Mouse (Mus musculus) liver, postnatal 0 days (tissue): ENCODE results near the gene Pld1. TPM values are rescaled to one million over a fixed set of nuclear protein-coding genes. Genes with fewer than 3 reads are reported as not detected.

ENCODE experiments used
- ATAC-seq: fragments of 200-750 bp; cut with Nextera tagmentation; 2 replicates; pipeline ENCODE4 v1.8.0; 2017; ENCODE audit warnings: mild to moderate bottlenecking, moderate library complexity
- DNase-seq: peaks from one replicate; pipeline ENCODE4 v3.0.0-alpha.2; 2016
- H3K27ac ChIP-seq: fragments of 300-500 bp; sonication (generic); 2 replicates; pipeline ENCODE4 v1.5.1; 2014; ENCODE audit warnings: antibody characterized with exemption, moderate library complexity, mild to moderate bottlenecking, low read depth
- H3K27me3 ChIP-seq: fragments of 300-500 bp; sonication (generic); 2 replicates; pipeline ENCODE4 v1.6.1; 2014; ENCODE audit warnings: low read length, control low read depth, mixed read lengths; ENCODE audit not compliant: insufficient read depth
- H3K36me3 ChIP-seq: fragments of 300-500 bp; sonication (generic); replicated peaks from 2 replicates; pipeline ENCODE4 v1.6.1; 2014; ENCODE audit warnings: mild to moderate bottlenecking, control low read depth, low read length, moderate library complexity, mixed read lengths; ENCODE audit not compliant: insufficient read depth
- H3K4me1 ChIP-seq: fragments of 300-500 bp; sonication (generic); 2 replicates; pipeline ENCODE4 v1.6.1; 2014; ENCODE audit warnings: antibody characterized with exemption, mild to moderate bottlenecking, control low read depth; ENCODE audit not compliant: insufficient read depth
- H3K4me2 ChIP-seq: fragments of 300-500 bp; sonication (generic); 2 replicates; pipeline ENCODE4 v1.6.1; 2014; ENCODE audit warnings: low read depth, mild to moderate bottlenecking, low read length, moderate library complexity, mixed read lengths
- H3K4me3 ChIP-seq: fragments of 300-500 bp; sonication (generic); 2 replicates; pipeline ENCODE4 v1.5.1; 2014; ENCODE audit warnings: low read depth, low read length
- H3K9ac ChIP-seq: fragments of 300-500 bp; sonication (generic); replicated peaks from 2 replicates; pipeline ENCODE4 v1.6.1; 2014; ENCODE audit warnings: mild to moderate bottlenecking, moderate library complexity
- H3K9me3 ChIP-seq: fragments of 300-500 bp; sonication (generic); 2 replicates; pipeline ENCODE4 v1.6.1; 2016; ENCODE audit warnings: mild to moderate bottlenecking, control low read depth, low read length, mixed read lengths
- CTCF ChIP-seq: sonication (generic); IDR thresholded peaks from 2 replicates; pipeline ENCODE4 v1.5.1; 2016; ENCODE audit warnings: antibody characterized with exemption, low read depth
- EP300 ChIP-seq: IDR thresholded peaks from 2 replicates; pipeline ENCODE4 v1.6.1; 2016; ENCODE audit warnings: antibody characterized with exemption, low read depth, mild to moderate bottlenecking
- WGBS: fragments of 180-500 bp; shearing (Covaris S2); extraction: QIAGEN DNeasy Blood & Tissue Kit; methylation state at CpG from one replicate; pipeline ENCODE4 v1.1.7; 2014; ENCODE audit not compliant: insufficient replicate concordance; 5-methylcytosine and 5-hydroxymethylcytosine counted together
- polyA plus RNA-seq: library from polyadenylated mRNA; unstranded; fragments of >200 nt; fragmentation: Nextera tagmentation; extraction: Ambion mirVana; gene quantifications from 2 replicates; pipeline ENCODE4 v1.2.1, GENCODE M21; 2015

Gene Pld1
- polyA plus RNA-seq, 1 experiment from 2014 or later: 5.1 TPM

DNA sequence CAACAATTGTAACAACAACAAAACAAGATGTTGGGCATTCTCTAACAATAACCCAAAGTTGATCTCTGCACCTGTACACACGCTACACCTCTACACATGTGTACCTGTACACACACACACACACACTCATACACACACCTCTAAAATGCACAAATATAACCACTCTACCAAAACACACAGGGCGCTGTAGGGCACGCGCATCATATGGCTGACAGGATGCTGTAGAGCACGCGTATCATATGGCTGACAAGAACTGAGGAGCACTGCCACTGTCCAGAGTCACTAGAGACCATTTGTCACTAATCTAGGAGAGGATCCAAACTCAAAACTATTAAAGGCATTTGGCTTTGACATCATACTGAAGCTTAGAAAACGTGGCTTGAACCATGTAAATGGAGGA lies 35.4 kb downstream of the Pld1 start:
- 82% methylated on average over 7 of the region's 7 CpGs for WGBS
- TF ChIP-seq CTCF: no peak
- no peak for TF ChIP-seq EP300
- Histone ChIP-seq H3K36me3 (no peaks in the 10 kb centered on the region), H3K9ac (no peak overlapping the region), H3K4me3 (no peak overlapping the region), H3K4me2 (no peak overlapping the region), H3K27ac (no peak overlapping the region), H3K4me1 (no peaks in the 10 kb centered on the region), H3K27me3 (no peaks in the 10 kb centered on the region), H3K9me3 (no peaks in the 10 kb centered on the region)
- DNase-seq (no peak), ATAC-seq (no peak)

DNA sequence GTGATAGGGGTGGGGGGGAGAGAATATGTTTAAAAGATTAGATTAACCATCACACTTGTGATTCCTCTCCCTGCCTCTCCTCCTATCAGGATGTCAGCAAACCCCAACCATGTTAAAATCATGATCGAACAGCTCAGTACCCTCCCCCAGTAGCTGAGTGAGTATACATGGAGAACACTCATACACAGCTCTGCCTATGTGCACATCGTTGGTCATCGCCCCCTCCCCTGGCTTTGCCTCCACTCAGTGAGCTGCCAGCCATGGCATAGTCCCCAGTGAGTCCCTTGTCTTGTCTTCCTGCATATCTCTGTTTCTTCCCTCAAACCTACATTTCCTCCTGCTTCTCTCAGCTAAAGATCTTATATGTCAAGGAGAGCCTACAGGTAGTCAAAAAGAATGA lies 36.5 kb downstream of the Pld1 start:
- Histone ChIP-seq H3K36me3 (0 out of 2 replicates have a peak, but pooled peaks cover 6% of the 10 kb centered on the region), H3K4me2 (no peak overlapping the region), H3K9ac (no peak overlapping the region), H3K27me3 (no peaks in the 10 kb centered on the region), H3K4me3 (no peak overlapping the region), H3K4me1 (no peaks in the 10 kb centered on the region), H3K27ac (no peak overlapping the region), H3K9me3 (no peaks in the 10 kb centered on the region)
- WGBS: 86% methylated on average over 3 of the region's 3 CpGs
- TF ChIP-seq EP300: no peak
- no peak for TF ChIP-seq CTCF
- ATAC-seq: no peak
- no peak for DNase-seq

DNA sequence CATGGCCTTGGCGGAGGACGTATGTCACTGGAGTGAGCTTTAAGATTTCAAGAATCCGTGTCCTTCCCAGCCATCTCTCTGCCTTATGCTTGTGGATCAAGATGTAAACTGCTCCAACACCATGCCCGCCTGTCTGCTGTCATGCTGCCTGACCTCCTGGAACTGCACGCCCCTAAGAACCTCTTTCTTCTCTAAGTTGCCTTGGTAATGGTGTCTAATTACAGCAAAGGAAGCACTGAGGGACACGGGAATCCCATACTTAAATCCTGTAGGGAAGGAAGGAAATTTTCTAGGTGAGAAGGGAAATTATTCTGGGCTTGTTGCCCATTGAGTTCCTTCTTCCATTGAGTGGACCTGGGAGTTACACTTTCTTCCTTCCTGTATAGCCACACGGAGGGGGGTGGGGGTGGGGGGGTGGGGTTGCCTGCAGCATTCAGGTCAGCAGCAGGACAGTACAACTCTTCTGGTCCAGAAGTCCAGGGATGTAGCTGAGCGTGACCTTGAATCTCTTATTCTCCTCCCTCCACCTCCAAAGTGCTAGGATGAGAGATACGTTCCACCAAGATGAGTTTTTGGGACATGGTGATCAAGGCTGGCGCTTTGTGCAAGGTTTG lies 38.5 kb downstream of the Pld1 start:
- no peak overlapping the region for H3K9ac ChIP-seq
- H3K9me3 ChIP-seq: no peaks in the 10 kb centered on the region
- 0 out of 2 replicates have a peak, but pooled peaks cover 6% of the 10 kb centered on the region for H3K36me3 ChIP-seq
- no peak overlapping the region for H3K4me3 ChIP-seq
- no peak overlapping the region for H3K4me2 ChIP-seq
- ATAC-seq (no peak), DNase-seq (no peak)
- H3K27ac ChIP-seq: no peak overlapping the region
- TF ChIP-seq CTCF: no peak
- TF ChIP-seq EP300: no peak
- H3K4me1 ChIP-seq: no peaks in the 10 kb centered on the region
- 72% methylated on average over 10 of the region's 10 CpGs for WGBS
- H3K27me3 ChIP-seq: no peaks in the 10 kb centered on the region

DNA sequence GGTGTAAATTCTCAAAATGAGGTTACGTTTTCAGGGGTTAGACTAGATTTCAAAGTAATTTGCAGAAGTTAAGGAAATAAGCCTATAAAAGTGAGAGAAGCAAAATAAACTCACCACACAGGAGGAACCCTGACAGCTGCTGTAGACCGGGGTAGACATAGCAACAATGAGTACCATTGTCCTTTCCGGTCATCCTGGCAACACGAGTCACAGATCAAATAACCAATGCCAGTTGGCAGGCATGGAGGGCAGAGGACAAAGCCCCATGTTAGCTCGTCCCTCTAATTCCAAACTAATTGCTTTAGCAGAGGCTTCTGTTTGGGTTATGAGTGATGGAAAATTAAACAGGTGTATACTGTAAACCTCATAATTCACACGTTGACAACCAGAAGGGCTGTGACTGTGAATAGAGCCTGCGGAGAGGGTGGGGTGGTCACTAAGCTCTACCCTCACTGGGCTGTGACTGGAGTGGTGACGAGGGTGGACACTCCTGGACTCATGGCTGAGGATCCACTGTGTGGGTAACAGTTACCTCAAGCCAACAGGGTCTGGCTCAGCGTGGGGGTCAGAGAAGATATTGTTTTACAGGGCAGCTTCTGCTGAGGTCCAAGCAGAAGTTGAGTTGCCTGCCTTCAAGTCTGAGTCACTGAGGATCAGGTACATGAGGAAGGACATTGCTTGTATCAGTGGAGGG lies 39.7 kb downstream of the Pld1 start:
- Histone ChIP-seq H3K9me3 (no peaks in the 10 kb centered on the region), H3K27me3 (no peaks in the 10 kb centered on the region), H3K27ac (no peak overlapping the region), H3K36me3 (0 out of 2 replicates have a peak, but pooled peaks cover 6% of the 10 kb centered on the region), H3K4me2 (no peak overlapping the region), H3K4me3 (no peak overlapping the region), H3K4me1 (no peaks in the 10 kb centered on the region), H3K9ac (no peak overlapping the region)
- 75% methylated on average over 9 of the region's 9 CpGs for WGBS
- DNase-seq: no peak
- ATAC-seq: no peak
- TF ChIP-seq EP300 (no peak), CTCF (no peak)

DNA sequence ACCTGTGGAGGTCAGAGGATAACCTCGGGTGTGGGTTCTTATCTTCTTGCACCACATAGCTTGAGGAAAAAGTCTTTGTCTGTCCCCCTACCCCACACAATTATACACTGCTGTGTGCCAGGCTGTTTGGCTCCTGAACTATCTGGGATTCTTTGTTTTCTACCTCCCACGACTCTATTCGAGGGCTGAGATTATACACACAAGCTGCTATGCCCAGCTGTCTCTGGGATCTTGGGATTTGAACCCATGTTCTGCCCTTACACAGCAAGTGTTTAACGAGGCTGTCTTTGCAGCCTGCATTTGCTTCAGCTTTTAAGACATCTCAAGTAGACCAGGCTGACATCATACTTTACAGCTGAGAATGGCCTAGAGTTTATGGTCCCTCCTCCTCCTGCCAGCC lies 43.1 kb downstream of the Pld1 start:
- no peak for DNase-seq
- 56% methylated on average over 4 of the region's 4 CpGs for WGBS
- H3K4me3 ChIP-seq: no peak overlapping the region
- no peak for ATAC-seq
- no peak overlapping the region for H3K9ac ChIP-seq
- H3K36me3 ChIP-seq: 0 out of 2 replicates have a peak, but pooled peaks cover 6% of the 10 kb centered on the region
- no peaks in the 10 kb centered on the region for H3K9me3 ChIP-seq
- peaks cover 3% of the 10 kb centered on the region; the same call in 1 of the 2 replicates for H3K4me1 ChIP-seq
- no peak overlapping the region for H3K4me2 ChIP-seq
- no peak overlapping the region for H3K27ac ChIP-seq
- TF ChIP-seq EP300 (no peak), CTCF (no peak)
- no peaks in the 10 kb centered on the region for H3K27me3 ChIP-seq

DNA sequence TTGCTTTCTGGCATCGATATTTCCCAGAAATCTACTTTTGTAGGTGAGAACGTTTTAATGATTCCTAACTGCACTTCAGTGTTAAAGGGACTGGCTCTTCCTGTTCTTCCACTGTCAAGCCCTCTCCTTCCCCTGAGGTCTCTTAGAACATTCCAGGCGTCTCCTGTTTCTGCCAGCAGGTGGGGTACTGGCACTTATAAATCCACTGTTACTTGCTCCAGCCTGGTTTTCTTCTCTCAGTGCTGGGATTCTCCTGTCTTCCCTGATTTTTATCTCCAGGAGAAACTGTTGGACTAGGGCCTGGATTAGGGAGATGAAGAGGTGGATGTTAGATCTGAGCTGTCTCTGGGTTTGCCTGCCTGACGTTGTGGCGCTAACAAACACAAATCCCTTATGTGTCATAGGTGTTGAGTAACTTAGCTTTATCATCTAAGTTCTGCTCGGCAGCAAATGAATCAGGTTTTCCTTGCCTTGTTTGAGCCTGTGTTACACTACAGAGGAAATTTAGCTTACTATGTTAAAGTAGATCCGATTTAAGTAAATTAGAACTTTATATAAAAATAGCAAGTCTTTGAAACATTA lies 44.0 kb downstream of the Pld1 start:
- Histone ChIP-seq H3K9me3 (no peaks in the 10 kb centered on the region), H3K4me3 (no peak overlapping the region), H3K27me3 (no peaks in the 10 kb centered on the region), H3K4me2 (no peak overlapping the region), H3K4me1 (peaks cover 3% of the 10 kb centered on the region; the same call in 1 of the 2 replicates), H3K9ac (no peak overlapping the region), H3K27ac (no peak overlapping the region), H3K36me3 (0 out of 2 replicates have a peak, but pooled peaks cover 6% of the 10 kb centered on the region)
- WGBS: 40% methylated on average over 7 of the region's 7 CpGs
- TF ChIP-seq CTCF (peak; percentile 71), EP300 (no peak)
- ATAC-seq (peak; percentile 48), DNase-seq (peak; percentile 54)
